ENCODE assay signal across 8 mouse cellular contexts in genomic region chr4:148901275-148902052, GRCm38 (mm10).
DNase-seq lines count a peak whose midpoint lies in the region; ATAC-seq and TF ChIP-seq lines count a peak whose summit lies in the region.

No protein-coding gene starts in this region.

- intact Hi-C loops in left cerebral cortex, adult 2 months (cut with DNase I), result loop anchor here (2.0 to 5.0 kb wide), 2 partner anchors 97 to 159 kb away; partner anchors contain the start of gene Casz1

- H3K36me3 ChIP-seq in midbrain, embryonic 15.5 days (replicated peaks), result no peaks in the 10 kb centered on the region

- peak overlapping the region; percentile 99 for H3K4me2 ChIP-seq in midbrain, embryonic 15.5 days

- H3K9me3 ChIP-seq in midbrain, embryonic 15.5 days, result no peaks in the 10 kb centered on the region

- no peak for TF ChIP-seq POLR2A in cortical plate, adult 2 months (IDR thresholded peaks at IDR 0.05; ENCODE audit: extremely low read depth, insufficient read depth, low read length)

- WGBS in midbrain, embryonic 15.5 days, result under 1% methylated on average over 56 of the region's 64 CpGs

- peak overlapping the region; percentile 64 for H3K4me3 ChIP-seq in left cerebral cortex, adult 2 months
- peak overlapping the region; percentile 45 for H3K4me3 ChIP-seq in cortical plate, adult 2 months (ENCODE audit: insufficient read depth, low read length)
- H3K4me3 ChIP-seq in midbrain, embryonic 15.5 days, result peak overlapping the region; percentile 72

- no peaks in the 10 kb centered on the region for H3K4me1 ChIP-seq in cortical plate, adult 2 months (ENCODE audit: control insufficient read depth, insufficient read depth, low read length)
- H3K4me1 ChIP-seq in midbrain, embryonic 15.5 days, result peaks cover 15% of the 10 kb centered on the region

- ATAC-seq in midbrain, embryonic 15.5 days (replicated peaks), result peak; percentile 31

- peak overlapping the region; percentile 37; the same call in 1 of the 2 replicates for H3K9ac ChIP-seq in midbrain, embryonic 15.5 days

- peaks cover 48% of the 10 kb centered on the region for H3K27me3 ChIP-seq in midbrain, embryonic 15.5 days (replicated peaks)

- no peak for DNase-seq in left cerebral cortex, adult 2 months (ENCODE audit: extremely low spot score in 1 of 2, low spot score in 2 of 2)
- no peak for DNase-seq in left cerebral cortex, adult 18-20 months (ENCODE audit: low spot score in 2 of 2)
- peak; percentile 61 for DNase-seq in induced T-regulatory cell, adult 2 months (ENCODE audit: low read depth)
- peak; percentile 51 for DNase-seq in thymus, postnatal 4 days
- no peak for DNase-seq in left cerebral cortex, adult 9 months (ENCODE audit: low spot score in 2 of 2)
- DNase-seq in cerebellum, postnatal 10 days, result no peak

- TF ChIP-seq CTCF in left cerebral cortex, adult 2 months (IDR thresholded peaks at IDR 0.05), result no peak
- no peak for TF ChIP-seq CTCF in cortical plate, adult 2 months (IDR thresholded peaks at IDR 0.05; ENCODE audit: extremely low read depth, insufficient read depth, low read length)

- no peak overlapping the region for H3K27ac ChIP-seq in left cerebral cortex, adult 2 months
- no peak overlapping the region for H3K27ac ChIP-seq in cortical plate, adult 2 months (ENCODE audit: insufficient read depth, low read length)
- H3K27ac ChIP-seq in midbrain, embryonic 15.5 days, result no peak overlapping the region

Comparison
In these comparisons a context has a peak if more than half of its experiments do, and no peak if none do; other contexts are left out.
1. DNase-seq: peak in induced T-regulatory cell, adult 2 months (single experiment) and thymus, postnatal 4 days (single experiment); none in left cerebral cortex, adult 2 months (0 of 2), left cerebral cortex, adult 18-20 months (0 of 2), left cerebral cortex, adult 9 months (0 of 2) and cerebellum, postnatal 10 days (0 of 2).
2. Peak in every context shown above with its lines, with median percentiles within 50 percentile points of each other: H3K4me3 ChIP-seq.